Mouse (Mus musculus): Measurements from ENCODE around the gene Adad2. TPM values are rescaled to one million over a fixed set of nuclear protein-coding genes. Genes with fewer than 3 reads are reported as not detected.
A peak's percentile ranks its signal among the peaks of the same experiment; 100 is the strongest.

Adad2 gene
- polyA plus RNA-seq (2015; fragmentation: Nextera tagmentation; extraction: Ambion mirVana) = not detected in 2 replicates

DNA sequence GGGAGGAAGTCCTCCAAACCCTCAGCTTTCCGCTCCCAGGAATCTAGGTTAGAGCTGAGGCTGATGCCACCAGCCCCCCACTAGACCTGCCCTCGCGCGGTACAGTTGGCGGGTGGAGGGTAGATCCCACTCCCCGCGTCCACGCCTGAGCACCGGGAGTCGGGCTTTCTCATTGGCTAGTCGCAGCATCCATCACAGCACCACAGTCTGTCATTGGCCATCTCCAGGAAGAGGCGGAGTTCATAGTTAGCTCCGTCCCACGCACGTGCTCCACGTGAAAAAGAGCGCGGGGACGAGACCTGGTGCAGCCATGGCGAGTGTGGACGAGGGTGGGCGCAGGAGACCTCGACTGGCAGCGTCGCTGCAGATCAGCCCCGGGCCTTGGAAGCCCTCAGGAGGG, at the start of gene Adad2:
Adad2 (plus strand) TSS at position 277 of the 400 bp plus-strand sequence.
- WGBS = 85% methylated on average over 26 of the region's 26 CpGs
- no peak for ATAC-seq (ENCODE audit: low FRiP score)
- H3K4me3 ChIP-seq = no peak within 1 kb of the TSS

DNA sequence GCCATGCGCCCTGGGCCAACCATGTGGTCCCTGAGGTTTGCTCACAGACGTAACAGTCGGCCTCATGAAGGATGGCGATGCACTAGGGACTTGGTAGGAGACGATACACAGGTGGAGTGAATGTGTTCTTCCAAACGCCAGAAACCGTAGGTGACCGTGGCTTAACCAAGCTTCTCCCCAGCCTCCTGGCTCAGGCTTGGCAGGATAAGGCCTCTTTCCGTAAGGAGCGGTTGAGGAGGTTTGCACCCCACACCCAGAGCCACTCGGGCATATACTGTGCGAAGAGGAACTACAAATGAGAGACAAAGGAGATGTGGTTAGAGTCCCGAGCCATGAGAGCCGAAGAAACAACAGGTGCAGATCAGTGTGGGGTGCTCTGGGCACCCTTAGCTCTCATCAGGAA, 48.7 kb upstream of the Adad2 start:
- 94% methylated on average over 14 of the region's 14 CpGs for WGBS
- Histone ChIP-seq H3K9ac (no peak overlapping the region), H3K4me2 (no peak overlapping the region), H3K27ac (no peak overlapping the region), H3K4me3 (no peak overlapping the region), H3K9me3 (no peaks in the 10 kb centered on the region), H3K36me3 (peaks cover 74% of the 10 kb centered on the region), H3K4me1 (replicated peaks) (peaks cover 5% of the 10 kb centered on the region), H3K27me3 (no peaks in the 10 kb centered on the region)
- ATAC-seq (ENCODE audit: low FRiP score) = no peak

More for the DNA sequence above, at the start of gene Adad2:
- Histone ChIP-seq H3K36me3 (no peaks in the 10 kb centered on the region), H3K27ac (no peak within 1 kb of the TSS), H3K4me2 (no peak within 1 kb of the TSS), H3K4me1 (replicated peaks) (no peaks in the 10 kb centered on the region), H3K27me3 (no peaks in the 10 kb centered on the region), H3K9me3 (no peaks in the 10 kb centered on the region), H3K9ac (no peak within 1 kb of the TSS)

- Histone ChIP-seq H3K27ac (no peak overlapping the region), H3K36me3 (peaks cover 64% of the 10 kb centered on the region), H3K4me3 (no peak overlapping the region), H3K9ac (no peak overlapping the region), H3K4me2 (no peak overlapping the region), H3K4me1 (replicated peaks) (peaks cover 7% of the 10 kb centered on the region; the same call in 1 of the 2 replicates), H3K9me3 (no peaks in the 10 kb centered on the region), H3K27me3 (no peaks in the 10 kb centered on the region)
- ATAC-seq (ENCODE audit: low FRiP score) = no peak
- WGBS = 89% methylated on average over 11 of the region's 11 CpGs
Measured at GRCm38 (mm10) chr8:119566367-119566766, 46.2 kb upstream of the Adad2 start.

DNA sequence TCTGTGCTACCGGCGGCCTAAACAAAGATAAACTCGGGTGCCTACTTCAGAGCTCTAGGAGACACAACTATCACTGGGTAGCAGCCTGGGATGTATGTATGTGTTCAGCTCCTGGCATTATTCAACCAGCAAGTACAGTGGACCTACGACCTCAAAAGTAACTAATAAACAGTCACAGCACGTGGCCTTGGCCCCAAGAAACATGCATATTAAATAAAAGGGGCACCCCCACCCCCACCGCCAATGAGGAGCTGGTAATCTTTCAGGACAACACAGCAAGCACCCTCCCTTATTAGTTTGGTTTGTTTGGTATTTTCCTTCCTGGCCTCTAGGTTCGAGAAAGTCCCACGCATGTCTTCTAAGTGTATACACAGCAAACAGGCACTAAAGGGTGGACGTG, 44.3 kb upstream of the Adad2 start:
- Histone ChIP-seq H3K4me2 (no peak overlapping the region), H3K36me3 (peaks cover 47% of the 10 kb centered on the region), H3K27ac (no peak overlapping the region), H3K9ac (no peak overlapping the region), H3K27me3 (no peaks in the 10 kb centered on the region), H3K4me1 (replicated peaks) (peaks cover 17% of the 10 kb centered on the region), H3K9me3 (no peaks in the 10 kb centered on the region), H3K4me3 (no peak overlapping the region)
- WGBS = 90% methylated on average over 9 of the region's 9 CpGs
- ATAC-seq (ENCODE audit: low FRiP score) = no peak

DNA sequence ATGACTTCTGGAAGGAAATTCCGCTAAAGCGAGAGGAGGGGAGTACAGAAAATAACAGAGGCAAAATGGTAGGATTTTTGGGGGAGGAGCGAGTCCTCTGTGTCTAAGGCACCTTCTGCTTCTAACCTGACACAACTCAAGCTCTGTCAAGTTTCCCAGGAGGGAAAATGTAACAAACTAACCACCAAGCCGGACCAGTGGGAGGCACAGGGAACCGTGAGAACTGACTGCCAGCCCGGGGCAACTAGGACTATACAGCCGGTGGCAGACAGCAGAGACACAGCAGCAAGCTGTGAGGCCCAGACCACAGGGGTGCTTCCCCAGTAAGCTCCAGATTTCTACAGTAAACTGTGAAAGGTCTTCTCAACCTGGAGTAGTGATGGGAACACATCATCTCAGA, 43.6 kb upstream of the Adad2 start:
- ATAC-seq (ENCODE audit: low FRiP score) = no peak
- H3K27me3 ChIP-seq = no peaks in the 10 kb centered on the region
- no peak overlapping the region for H3K4me3 ChIP-seq
- WGBS = 67% methylated on average over 7 of the region's 7 CpGs
- H3K36me3 ChIP-seq = peaks cover 40% of the 10 kb centered on the region
- H3K27ac ChIP-seq = no peak overlapping the region
- no peak overlapping the region for H3K9ac ChIP-seq
- no peak overlapping the region for H3K4me2 ChIP-seq
- no peaks in the 10 kb centered on the region for H3K9me3 ChIP-seq
- peaks cover 24% of the 10 kb centered on the region for H3K4me1 ChIP-seq (replicated peaks)

- H3K36me3 ChIP-seq = peaks cover 31% of the 10 kb centered on the region
- peak overlapping the region; percentile 58; the same call in 1 of the 2 replicates for H3K9ac ChIP-seq
- H3K9me3 ChIP-seq = no peaks in the 10 kb centered on the region
- no peak for ATAC-seq (ENCODE audit: low FRiP score)
- H3K27me3 ChIP-seq = no peaks in the 10 kb centered on the region
- H3K4me1 ChIP-seq (replicated peaks) = peaks cover 27% of the 10 kb centered on the region
- 41% methylated on average over 4 of the region's 4 CpGs for WGBS
- H3K4me3 ChIP-seq = no peak overlapping the region
- H3K27ac ChIP-seq = no peak overlapping the region
- no peak overlapping the region for H3K4me2 ChIP-seq
Measured at GRCm38 (mm10) chr8:119569881-119570280, 42.7 kb upstream of the Adad2 start.

DNA sequence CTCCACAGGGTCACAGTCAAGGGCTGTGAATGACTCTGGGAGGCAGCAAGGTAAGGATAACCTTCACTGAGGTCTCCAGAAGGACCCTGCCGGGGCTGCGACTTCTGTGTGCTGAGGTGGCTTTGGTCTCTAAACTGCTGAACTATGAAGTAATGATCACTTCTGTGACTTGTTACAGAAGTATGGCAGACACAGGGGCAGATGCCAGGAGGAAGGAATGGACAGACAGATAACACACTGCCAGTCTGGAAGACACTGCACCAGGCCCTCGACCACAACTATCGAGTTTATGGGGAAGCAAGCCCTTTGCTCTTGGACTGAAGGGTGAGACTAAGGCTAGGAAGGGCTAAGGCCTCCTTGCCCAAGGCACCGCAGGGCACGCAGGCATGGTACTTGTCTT, 41.4 kb upstream of the Adad2 start:
- no peak overlapping the region for H3K9ac ChIP-seq
- no peak overlapping the region for H3K4me3 ChIP-seq
- H3K9me3 ChIP-seq = no peaks in the 10 kb centered on the region
- H3K4me1 ChIP-seq (replicated peaks) = peaks cover 34% of the 10 kb centered on the region
- ATAC-seq (ENCODE audit: low FRiP score) = no peak
- no peak overlapping the region for H3K27ac ChIP-seq
- 93% methylated on average over 6 of the region's 6 CpGs for WGBS
- H3K27me3 ChIP-seq = peaks cover 6% of the 10 kb centered on the region
- H3K36me3 ChIP-seq = peaks cover 19% of the 10 kb centered on the region
- no peak overlapping the region for H3K4me2 ChIP-seq

DNA sequence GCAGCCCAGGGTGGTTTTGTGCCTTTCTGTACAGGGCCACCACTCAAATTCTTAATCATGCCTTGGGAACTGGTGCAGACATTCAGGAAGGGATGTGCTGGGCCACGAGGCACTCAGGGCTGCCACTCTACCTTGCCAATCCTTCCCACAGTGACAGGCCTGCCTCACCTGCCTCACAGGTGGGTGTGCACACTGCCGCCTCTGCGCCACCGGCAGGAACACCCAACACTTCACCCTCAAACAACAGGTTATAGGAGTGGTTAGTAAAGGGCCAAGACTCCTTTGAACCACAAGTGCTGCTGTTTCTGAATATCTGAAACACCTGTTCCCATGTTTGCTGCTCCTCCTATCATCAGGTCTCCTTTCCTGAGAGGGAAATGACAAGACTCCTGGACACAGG, 40.1 kb upstream of the Adad2 start:
- Histone ChIP-seq H3K27me3 (peaks cover 17% of the 10 kb centered on the region), H3K4me2 (no peak overlapping the region), H3K36me3 (peaks cover 8% of the 10 kb centered on the region), H3K9me3 (no peaks in the 10 kb centered on the region), H3K4me3 (no peak overlapping the region), H3K27ac (no peak overlapping the region), H3K4me1 (replicated peaks) (peaks cover 34% of the 10 kb centered on the region), H3K9ac (peak overlapping the region; percentile 1; the same call in 1 of the 2 replicates)
- WGBS = 96% methylated on average over 4 of the region's 4 CpGs
- ATAC-seq (ENCODE audit: low FRiP score) = no peak

DNA sequence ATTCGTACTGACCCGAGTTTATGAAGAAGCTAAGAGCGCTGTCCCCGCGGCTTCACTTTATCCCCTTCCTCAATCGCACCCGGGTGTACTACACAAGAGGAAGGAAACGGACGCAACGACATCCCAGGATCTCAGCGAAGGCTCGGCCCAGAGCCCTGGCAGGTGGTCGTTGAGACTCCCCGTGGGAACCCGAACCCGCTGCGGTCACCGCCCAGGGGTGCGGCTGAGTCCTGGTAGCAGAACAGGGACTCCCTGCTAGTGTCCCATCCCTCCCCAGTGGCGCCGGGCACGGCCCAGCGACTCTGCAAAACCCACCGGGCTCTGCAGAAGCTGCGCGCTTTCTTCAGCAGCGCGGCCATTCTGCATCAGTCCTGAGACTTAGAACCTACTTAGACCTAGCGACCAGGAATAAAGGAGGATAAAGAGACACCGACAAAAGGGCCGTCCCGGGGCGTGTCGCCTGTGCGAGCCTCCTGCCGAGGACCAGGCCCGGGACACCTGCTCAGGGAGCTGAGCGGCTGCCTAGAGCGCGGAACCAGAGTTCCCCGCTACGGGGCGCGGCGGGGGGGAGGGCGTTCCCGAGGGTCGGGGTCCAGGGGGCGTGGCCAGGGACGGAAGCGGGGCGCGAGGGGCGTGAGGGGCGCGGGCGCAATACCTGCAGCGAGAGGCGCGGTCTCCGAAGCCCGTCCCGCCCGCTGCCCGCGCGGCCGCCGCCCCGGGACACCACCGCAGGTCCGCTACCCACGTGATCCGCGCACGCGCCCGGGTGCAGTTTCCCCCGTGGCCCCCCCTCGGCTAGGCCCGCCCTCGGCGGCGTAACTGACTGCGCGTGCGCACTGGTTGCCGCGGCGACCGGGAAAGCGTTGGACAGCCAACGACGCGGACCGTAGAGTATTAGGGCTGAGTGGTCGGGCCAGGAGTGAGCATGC, 37.8 kb upstream of the Adad2 start, which contains the start of the genes Hsdl1 and Dnaaf1:
Hsdl1 (minus strand) TSS at position 747 of the 929 bp plus-strand sequence.
Dnaaf1 (plus strand) TSS at position 799 of the 929 bp plus-strand sequence.
- Histone ChIP-seq H3K9ac (peak within 1 kb of the TSS; percentile 84), H3K4me3 (peak within 1 kb of the TSS; percentile 84), H3K9me3 (no peaks in the 10 kb centered on the region), H3K27ac (peak within 1 kb of the TSS; percentile 85), H3K4me1 (replicated peaks) (peaks cover 34% of the 10 kb centered on the region), H3K36me3 (no peaks in the 10 kb centered on the region), H3K27me3 (peaks cover 34% of the 10 kb centered on the region), H3K4me2 (peak within 1 kb of the TSS; percentile 88)
- peak; percentile 91 for ATAC-seq (ENCODE audit: low FRiP score)
- under 1% methylated on average over 95 of the region's 97 CpGs for WGBS

DNA sequence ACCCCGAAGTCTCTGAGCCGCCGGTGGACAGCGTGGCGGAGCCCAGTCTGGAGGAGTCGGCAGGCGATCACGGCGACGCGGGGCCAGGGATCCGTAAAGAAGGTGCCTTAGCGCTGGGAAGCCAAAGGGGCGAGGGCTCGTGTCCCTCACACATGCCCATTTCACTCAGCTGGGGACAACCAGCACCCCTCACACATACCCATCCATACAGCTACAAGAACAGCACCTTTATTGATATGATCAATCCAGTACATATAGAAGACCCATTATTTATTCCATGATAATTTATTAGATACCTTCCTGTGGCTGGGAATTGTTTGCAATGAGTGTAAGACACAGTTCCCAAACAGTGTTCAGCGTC, 37.2 kb upstream of the Adad2 start:
- H3K4me3 ChIP-seq = peak overlapping the region; percentile 84
- H3K4me2 ChIP-seq = peak overlapping the region; percentile 88
- peaks cover 34% of the 10 kb centered on the region for H3K27me3 ChIP-seq
- H3K27ac ChIP-seq = no peak overlapping the region
- H3K9ac ChIP-seq = peak overlapping the region; percentile 84
- H3K4me1 ChIP-seq (replicated peaks) = peaks cover 30% of the 10 kb centered on the region
- no peaks in the 10 kb centered on the region for H3K36me3 ChIP-seq
- no peaks in the 10 kb centered on the region for H3K9me3 ChIP-seq
- WGBS = 4% methylated on average over 16 of the region's 16 CpGs
- peak; percentile 59; the same call in 1 of the 2 replicates for ATAC-seq (ENCODE audit: low FRiP score)

- Histone ChIP-seq H3K4me1 (replicated peaks) (peaks cover 9% of the 10 kb centered on the region), H3K9me3 (no peaks in the 10 kb centered on the region), H3K27me3 (peaks cover 34% of the 10 kb centered on the region), H3K4me3 (no peak overlapping the region), H3K27ac (no peak overlapping the region), H3K9ac (no peak overlapping the region), H3K36me3 (no peaks in the 10 kb centered on the region), H3K4me2 (no peak overlapping the region)
- no peak for ATAC-seq (ENCODE audit: low FRiP score)
- WGBS = 38% methylated on average over 13 of the region's 13 CpGs
Measured at GRCm38 (mm10) chr8:119579096-119579495, 33.5 kb upstream of the Adad2 start.

- H3K9me3 ChIP-seq = no peaks in the 10 kb centered on the region
- H3K9ac ChIP-seq = no peak overlapping the region
- H3K4me1 ChIP-seq (replicated peaks) = 0 out of 2 replicates have a peak, but pooled peaks cover 3% of the 10 kb centered on the region
- WGBS = 88% methylated on average over 5 of the region's 5 CpGs
- H3K36me3 ChIP-seq = no peaks in the 10 kb centered on the region
- H3K4me3 ChIP-seq = no peak overlapping the region
- no peak overlapping the region for H3K27ac ChIP-seq
- no peak for ATAC-seq (ENCODE audit: low FRiP score)
- no peak overlapping the region for H3K4me2 ChIP-seq
- H3K27me3 ChIP-seq = peaks cover 34% of the 10 kb centered on the region
Measured at GRCm38 (mm10) chr8:119580441-119581161, 31.9 kb upstream of the Adad2 start.
